Mouse (Mus musculus) lung, adult 18-20 months (tissue): Measurements from ENCODE around the gene Wnt16.

Experiments
- DNase-seq, 2 experiments: peaks; one replicate each; pipeline ENCODE4 v3.0.0; 2022; ENCODE audit warnings: mixed read lengths in 2 of 2

The Wnt16 gene

DNA sequence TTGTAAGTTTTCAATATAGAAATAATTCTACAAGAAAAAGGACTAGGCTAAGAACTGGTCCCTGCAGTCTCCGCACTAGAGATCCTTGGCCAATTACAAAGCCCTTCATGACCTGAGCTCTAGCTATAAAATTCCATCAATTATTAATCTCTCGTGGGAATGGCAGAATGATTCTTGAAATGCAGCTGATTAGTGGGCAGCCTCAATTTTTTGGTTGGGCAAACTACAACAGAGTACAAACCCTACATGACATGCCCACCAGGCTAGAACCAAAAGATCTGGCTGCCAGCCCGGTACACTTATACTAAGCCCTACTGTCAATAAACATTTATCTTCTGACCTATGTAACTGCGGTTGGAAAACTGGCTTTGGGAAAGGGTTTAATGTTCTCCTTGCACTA lies 39.1 kb downstream of the Wnt16 start:
- peak in 1 of 2 experiments; percentile 54 for DNase-seq

DNA sequence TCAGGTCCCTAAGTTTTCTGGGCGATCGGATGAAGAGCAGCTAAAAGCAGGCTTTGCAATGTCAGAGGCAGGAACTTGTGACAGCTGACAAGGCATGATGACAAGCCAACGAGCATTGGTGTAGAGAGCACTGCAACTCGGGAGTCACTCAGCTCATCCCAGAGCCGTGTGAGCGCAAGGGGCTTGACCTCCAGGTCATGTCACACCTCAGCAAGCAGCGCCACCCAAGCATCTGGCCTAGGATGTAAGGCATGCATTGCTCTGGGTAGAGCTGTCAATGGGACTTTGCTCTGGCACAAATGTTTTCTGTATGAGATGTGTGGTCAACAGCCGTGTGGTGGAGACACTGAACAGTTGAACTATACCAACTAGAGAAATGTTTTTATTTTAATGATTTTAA lies 39.9 kb downstream of the Wnt16 start:
- DNase-seq, result no peak

DNA sequence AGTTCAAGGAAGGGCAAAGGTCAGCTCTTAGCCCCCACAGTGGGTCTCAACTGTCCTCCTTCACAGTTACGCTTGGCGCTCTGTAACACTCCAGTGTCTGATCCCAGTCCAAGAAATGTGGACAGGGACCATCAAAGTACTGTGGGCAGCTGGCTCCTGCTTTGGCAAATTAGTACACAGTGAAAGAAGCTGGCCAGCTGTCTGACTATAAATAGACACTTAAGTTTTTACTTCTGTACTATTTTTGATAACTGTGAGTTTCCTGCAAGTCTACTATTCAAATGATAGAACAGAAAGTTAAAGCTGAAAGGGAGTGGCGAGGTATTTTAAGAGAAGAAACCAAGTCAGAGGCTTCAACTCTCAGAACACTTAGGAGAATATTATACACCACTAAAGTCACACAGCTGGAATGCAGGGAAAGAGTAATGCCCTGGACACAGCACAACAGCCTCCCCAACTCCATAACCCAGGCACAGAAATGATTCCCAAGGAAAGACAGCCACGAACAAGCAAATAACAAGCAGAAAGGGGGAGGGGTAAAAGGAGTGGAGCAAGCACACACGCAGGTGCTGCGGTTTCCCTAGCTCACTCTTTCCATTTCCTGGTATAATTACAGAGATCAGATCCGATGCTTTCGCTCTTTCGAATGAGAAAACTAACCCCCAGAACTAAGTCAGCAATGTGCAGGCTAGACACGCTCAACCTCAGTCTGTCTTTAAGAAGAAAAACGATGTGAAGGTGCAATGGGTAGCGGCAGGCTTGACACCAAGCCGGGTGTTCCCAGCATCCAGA lies 42.3 kb downstream of the Wnt16 start:
- no peak for DNase-seq

DNA sequence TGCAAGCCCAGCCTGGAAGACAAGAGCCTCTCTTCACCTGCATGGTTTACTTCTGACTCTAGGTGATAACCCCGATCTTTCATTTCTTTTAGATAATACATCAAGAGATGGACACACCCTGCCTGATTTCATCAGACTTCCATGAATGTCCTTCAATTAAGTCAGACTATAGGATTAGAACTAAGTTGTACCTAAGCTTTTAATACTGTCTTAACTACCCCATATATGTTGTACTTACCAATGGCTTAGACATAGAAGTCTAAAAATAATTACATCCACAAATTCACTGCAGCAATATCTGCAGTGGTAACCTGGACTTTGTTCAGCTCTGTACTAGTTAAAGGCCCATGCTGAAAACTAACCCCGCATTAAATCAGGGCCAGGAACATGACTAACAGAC lies 44.5 kb downstream of the Wnt16 start:
- no peak for DNase-seq

DNA sequence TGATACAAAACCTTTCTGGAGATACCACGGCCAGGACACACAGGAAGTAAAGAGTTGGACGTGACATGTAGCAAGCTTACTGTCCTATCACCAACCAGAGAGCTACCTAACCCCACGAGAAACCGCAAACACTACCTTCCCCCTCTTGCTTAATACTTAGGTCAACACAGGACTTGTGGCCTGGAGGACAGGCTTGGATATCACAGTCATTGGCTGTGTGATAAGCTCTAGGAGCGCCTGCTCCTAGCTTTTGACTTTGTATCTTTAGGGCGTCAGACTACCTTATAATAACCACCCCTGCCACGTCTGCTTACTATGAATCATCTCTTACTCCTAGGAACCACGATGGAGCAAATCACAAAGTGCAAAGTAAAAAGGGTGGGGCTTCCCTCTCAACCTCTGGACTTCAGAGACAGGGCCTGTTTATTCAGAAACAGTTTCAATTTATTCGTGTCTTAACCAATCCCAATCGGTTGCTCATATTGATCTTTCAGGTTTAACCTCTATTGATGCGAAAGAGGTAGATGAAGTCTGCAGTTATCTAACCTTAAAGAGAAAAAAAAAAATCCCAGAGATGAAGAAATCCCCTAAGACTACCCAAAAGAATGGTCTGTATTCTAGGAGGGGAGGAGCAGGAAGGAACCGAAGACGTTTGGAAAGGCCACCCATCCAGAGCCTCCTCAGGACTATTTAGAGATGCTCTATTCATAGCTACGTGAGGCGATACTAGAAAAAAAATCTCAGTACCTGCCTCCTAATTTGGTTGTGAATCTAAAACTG lies 51.9 kb downstream of the Wnt16 start:
- DNase-seq, result no peak

DNA sequence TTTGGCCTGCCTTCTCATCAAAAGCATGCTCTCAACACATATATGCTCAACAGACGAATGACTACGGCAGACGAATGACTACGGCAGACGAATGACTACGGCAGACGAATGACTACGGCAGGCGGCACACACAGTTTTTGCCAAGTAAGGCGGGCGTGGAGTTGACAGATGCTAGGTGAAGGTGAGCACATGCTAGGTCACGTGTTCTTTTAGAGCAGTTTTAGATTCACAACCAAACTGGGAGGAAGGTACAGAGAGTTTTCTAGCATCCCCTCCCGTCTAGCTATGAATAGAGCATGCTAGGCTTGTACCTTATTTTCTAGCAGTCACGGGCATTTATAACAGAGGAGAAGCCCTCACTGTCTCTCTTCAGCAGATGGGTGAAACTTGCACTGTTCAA lies 52.8 kb downstream of the Wnt16 start:
- no peak for DNase-seq

DNA sequence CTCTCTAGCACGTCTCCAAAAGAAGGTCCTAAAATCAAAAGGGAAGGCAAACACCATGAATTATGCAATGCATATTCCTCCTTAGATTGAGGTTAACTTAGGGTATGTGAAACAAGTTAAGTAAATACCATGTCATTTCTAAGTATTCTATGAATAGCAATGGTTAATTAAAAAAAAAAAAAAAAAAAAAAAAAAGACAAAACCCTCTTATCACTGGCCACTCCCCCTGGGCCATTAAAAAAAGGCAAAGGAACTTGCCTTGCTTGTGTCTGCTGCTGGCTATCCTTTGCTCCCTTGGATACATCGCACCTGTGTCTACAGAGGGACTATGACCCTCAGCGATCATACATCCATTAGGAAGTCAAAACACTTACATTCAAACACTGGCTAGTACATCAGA lies 55.3 kb downstream of the Wnt16 start:
- DNase-seq, result no peak

DNA sequence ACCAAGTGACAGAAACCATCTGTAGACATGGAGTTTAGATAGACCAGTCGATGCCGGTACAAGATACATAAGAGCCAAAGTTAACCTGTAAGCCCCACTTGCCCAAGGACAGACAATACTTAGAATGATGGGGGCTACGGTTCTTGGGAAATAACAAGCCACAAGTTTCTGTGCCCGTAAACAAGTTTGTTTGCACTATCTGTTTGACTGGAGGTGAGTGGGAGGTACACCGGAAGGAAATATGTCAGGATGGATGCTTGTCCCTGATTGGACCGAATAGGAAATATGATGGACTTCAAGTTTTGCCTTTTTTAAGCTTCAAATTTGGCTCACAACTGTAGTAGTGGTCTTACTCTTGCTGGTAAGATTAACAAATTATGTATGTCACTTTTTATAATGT lies 55.7 kb downstream of the Wnt16 start:
- no peak for DNase-seq

DNA sequence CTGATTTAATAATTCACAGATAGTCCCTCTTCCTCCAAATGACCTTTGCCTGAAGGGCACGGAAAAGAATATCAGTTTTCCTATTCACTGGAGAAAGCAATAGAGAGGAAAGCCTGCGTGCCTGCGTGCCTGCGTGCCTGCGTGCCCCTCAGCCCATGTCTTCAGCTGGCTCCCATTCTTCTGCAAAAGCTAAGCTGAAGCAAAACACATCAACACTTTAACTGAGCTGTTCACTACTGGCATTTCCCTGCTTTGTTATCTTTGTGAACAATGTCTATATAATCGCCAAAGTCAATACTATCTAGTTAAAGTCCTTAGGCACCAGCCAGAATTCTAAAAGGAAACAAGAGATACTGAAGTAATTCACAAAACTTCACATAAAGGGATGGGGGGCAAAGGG lies 56.4 kb downstream of the Wnt16 start:
- no peak for DNase-seq

DNA sequence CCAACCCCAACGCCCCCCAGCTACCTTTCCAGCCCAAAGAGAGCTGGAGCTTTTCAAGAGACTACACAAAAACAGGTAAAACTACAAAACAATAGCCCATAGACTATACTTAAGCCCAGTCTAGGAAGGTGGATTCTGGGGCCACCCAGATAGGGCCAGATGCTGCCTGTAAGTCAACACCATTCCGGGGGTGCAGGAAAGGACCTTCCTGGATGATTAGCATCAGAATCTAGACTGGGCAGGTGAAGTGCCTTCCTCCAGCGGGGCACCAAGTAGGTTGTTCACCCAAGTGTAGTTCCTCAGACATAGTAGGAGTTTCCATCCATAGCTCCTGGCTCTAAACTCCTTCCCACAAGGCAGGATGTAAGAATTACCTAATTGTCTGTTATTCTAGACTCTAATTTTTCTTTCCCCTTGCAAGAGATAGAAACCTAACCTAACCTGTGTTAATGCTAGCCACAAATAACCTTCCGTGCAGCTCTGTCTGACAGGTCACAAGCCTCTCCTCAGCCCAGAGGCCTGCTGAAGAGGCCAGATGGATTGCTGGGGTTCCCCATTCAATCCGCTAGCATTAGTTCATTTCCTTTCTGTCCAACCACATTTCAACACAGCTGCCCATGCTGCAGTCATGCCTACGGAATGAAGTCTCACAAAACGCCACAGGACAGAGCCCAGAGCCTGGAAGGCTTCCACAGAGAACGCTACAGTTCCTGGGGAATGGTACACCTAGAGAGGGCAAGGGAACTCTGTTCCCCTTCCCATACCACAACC lies 59.3 kb downstream of the Wnt16 start:
- DNase-seq, result no peak
